Mouse (Mus musculus) neural tube, embryonic 11.5 days (tissue): ENCODE measurements at regions not wholly inside any gene's neighbourhood (a gene's known extent, or its start where the extent isn't known, plus 50 kb on each side); places are given as distances from the start of the nearest gene placed in this dataset.

Source experiments
- ATAC-seq: fragments of 200-750 bp; cut with Nextera tagmentation; 2 replicates; pipeline ENCODE4 v1.8.0; 2017; ENCODE audit warnings: moderate number of reproducible peaks, mild to moderate bottlenecking, moderate TSS enrichment, moderate library complexity; ENCODE audit not compliant: insufficient read depth, low FRiP score, low TSS enrichment
- DNase-seq: peaks from one replicate; pipeline ENCODE4 v3.0.0-alpha.2; 2015; ENCODE audit warnings: low spot score
- H3K27ac ChIP-seq: fragments of 300-500 bp; sonication (generic); 2 replicates; pipeline ENCODE4 v1.5.1; 2014; ENCODE audit warnings: low read depth, mild to moderate bottlenecking, low read length
- H3K27me3 ChIP-seq: fragments of 300-500 bp; sonication (generic); 2 replicates; pipeline ENCODE4 v1.6.1; 2014; ENCODE audit warnings: mild to moderate bottlenecking, low read length, mixed read lengths; ENCODE audit not compliant: control insufficient read depth, insufficient read depth
- H3K36me3 ChIP-seq: fragments of 300-500 bp; sonication (generic); 2 replicates; pipeline ENCODE4 v1.6.1; 2014; ENCODE audit warnings: mild to moderate bottlenecking, low read length, moderate library complexity, mixed read lengths; ENCODE audit not compliant: control insufficient read depth, insufficient read depth
- H3K4me1 ChIP-seq: fragments of 300-500 bp; sonication (generic); 2 replicates; pipeline ENCODE4 v1.6.1; 2014; ENCODE audit warnings: low read length, mixed read lengths; ENCODE audit not compliant: control insufficient read depth, insufficient read depth
- H3K4me2 ChIP-seq: fragments of 300-500 bp; sonication (generic); 2 replicates; pipeline ENCODE4 v1.6.1; 2014; ENCODE audit warnings: low read depth, mild to moderate bottlenecking, moderate library complexity
- H3K4me3 ChIP-seq: fragments of 300-500 bp; sonication (generic); 2 replicates; pipeline ENCODE4 v1.5.1; 2014; ENCODE audit warnings: low read depth, low read length
- H3K9ac ChIP-seq: fragments of 300-500 bp; sonication (generic); 2 replicates; pipeline ENCODE4 v1.6.1; 2014; ENCODE audit warnings: mild to moderate bottlenecking, low read length
- H3K9me3 ChIP-seq: fragments of 300-500 bp; sonication (generic); 2 replicates; pipeline ENCODE4 v1.6.1; 2016; ENCODE audit warnings: low read length; ENCODE audit not compliant: control insufficient read depth
- WGBS: fragments of 180-500 bp; shearing (Covaris S2); extraction: QIAGEN DNeasy Blood & Tissue Kit; methylation state at CpG from one replicate; pipeline ENCODE4 v1.1.7; 2014; 5-methylcytosine and 5-hydroxymethylcytosine counted together

DNA sequence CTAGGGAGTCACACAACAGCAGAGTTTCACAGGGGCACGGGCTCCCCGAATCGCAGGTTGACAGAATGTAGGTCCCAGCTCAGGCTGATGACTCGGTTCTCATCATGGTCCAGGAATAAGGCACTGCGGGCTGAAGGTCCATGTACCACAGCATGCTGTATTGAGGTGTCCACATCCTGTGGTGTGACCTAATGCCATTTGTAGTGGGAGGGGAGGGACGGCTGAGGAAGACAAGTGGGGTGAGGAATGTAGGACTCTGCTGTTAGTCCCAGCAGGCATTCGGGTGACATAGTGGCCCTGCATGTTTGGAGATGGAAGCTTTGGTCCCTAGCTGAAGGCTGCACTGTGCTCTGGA is 84.5 kb upstream of the Zc3h12a start:
- no peak for DNase-seq
- H3K9ac ChIP-seq = no peak overlapping the region
- no peaks in the 10 kb centered on the region for H3K36me3 ChIP-seq
- WGBS = 39% methylated on average over 7 of the region's 7 CpGs
- H3K27ac ChIP-seq = no peak overlapping the region
- H3K9me3 ChIP-seq = peaks cover 6% of the 10 kb centered on the region; the same call in 1 of the 2 replicates
- H3K4me2 ChIP-seq = no peak overlapping the region
- no peak for ATAC-seq
- no peaks in the 10 kb centered on the region for H3K27me3 ChIP-seq
- H3K4me1 ChIP-seq = no peaks in the 10 kb centered on the region
- no peak overlapping the region for H3K4me3 ChIP-seq

DNA sequence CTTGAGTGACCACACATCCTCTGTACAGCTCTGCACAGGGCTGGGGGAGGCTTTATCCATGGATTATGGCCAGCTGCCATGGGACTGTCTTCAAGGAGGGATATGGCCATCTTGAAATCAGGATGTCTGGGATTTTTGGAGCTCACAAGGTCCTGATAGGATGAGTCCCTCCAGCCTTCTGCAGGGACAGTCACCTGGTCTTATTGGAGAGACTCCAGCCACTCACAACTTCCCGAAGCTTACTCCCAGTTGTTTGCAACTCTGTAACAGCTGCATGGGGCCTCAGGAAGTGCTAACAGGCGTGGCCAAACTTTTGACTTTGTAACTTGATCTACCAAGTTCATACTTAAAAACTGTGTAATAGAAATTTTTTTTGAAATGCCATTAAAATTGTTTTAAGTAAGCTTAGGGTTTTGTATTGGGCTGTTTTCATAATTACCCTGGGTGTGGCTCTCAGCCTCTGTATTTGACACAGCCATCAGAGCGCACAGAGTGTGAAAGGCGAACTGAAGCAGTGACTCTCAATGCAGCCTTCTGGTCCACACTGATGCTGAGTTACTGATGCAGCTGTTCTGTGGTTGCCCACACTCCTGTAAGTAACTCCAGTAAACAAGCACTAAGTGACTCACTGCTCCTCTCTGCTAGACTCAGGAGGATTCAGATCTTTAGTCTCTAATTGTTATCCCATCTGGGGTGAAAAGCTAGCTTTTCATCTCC is 84.0 kb upstream of the Zc3h12a start:
- Histone ChIP-seq H3K4me3 (no peak overlapping the region), H3K9me3 (peaks cover 6% of the 10 kb centered on the region; the same call in 1 of the 2 replicates), H3K9ac (no peak overlapping the region), H3K27me3 (no peaks in the 10 kb centered on the region), H3K4me2 (no peak overlapping the region), H3K36me3 (no peaks in the 10 kb centered on the region), H3K4me1 (no peaks in the 10 kb centered on the region), H3K27ac (no peak overlapping the region)
- ATAC-seq (no peak), DNase-seq (no peak)
- WGBS = 43% methylated on average over 4 of the region's 4 CpGs

DNA sequence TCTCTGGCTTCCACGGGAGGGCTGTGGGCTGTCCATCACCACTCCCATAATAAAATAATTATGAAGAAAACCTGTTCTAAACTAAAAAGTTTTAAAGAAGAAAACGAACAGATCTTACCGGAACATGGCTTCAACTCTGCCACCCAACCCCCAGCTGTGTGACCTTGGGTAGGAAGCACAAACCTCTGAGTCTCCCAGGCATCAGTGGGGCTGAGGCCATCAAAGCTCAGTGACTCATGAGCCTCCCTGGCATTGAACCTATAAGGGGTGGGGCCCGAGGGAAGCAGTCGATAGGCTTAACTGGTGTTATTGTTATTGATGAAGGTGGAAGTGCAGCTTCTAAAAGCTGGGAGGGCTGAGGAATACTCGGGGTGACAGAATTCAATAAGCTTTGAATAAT is 83.1 kb upstream of the Zc3h12a start:
- DNase-seq = no peak
- no peaks in the 10 kb centered on the region for H3K36me3 ChIP-seq
- no peak for ATAC-seq
- H3K9ac ChIP-seq = no peak overlapping the region
- H3K27ac ChIP-seq = no peak overlapping the region
- WGBS = 90% methylated on average over 6 of the region's 6 CpGs
- no peak overlapping the region for H3K4me2 ChIP-seq
- H3K4me3 ChIP-seq = no peak overlapping the region
- no peaks in the 10 kb centered on the region for H3K27me3 ChIP-seq
- H3K4me1 ChIP-seq = no peaks in the 10 kb centered on the region
- H3K9me3 ChIP-seq = peaks cover 3% of the 10 kb centered on the region; the same call in 1 of the 2 replicates

DNA sequence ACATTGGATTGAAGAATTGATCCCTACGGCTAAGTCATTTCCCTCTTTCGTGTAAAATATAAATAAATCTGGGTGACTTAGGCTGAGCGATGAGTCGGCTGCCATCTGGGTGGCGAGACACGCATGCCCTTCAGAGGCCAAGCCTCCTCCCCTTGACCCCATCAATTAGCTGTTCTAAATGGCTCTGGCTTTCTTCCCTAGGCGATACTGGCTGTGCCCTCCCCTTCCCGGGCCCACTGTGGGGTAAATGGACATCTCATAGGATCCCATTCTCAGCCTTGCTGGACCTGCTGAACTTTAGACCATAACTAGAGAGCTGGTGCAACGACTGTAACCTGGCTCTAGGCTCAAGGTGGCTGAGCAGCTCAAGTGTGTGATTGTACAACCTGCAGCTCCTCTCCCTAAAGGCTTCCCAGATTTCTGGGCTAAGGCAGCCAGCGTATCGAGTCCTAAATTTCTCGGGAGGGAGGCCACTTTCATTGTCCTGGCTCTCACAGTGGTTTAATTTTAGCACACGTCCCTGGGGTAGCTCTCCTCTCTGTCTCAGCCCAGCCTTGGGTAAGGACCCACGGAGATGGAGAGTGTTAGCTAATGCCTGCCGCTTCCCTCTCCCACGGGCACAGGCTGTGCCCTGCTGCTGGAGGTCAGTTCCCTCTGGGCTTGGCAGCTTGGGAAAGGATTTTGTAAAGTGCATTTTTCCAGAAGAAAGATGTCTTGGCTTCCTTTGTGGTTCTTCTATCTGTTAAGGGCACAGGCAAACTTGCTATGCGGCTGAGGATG is 80.7 kb upstream of the Zc3h12a start:
- Histone ChIP-seq H3K36me3 (no peaks in the 10 kb centered on the region), H3K27ac (no peak overlapping the region), H3K4me3 (no peak overlapping the region), H3K4me2 (no peak overlapping the region), H3K9ac (no peak overlapping the region), H3K4me1 (no peaks in the 10 kb centered on the region), H3K9me3 (no peaks in the 10 kb centered on the region), H3K27me3 (no peaks in the 10 kb centered on the region)
- ATAC-seq (no peak), DNase-seq (no peak)
- 56% methylated on average over 17 of the region's 17 CpGs for WGBS

DNA sequence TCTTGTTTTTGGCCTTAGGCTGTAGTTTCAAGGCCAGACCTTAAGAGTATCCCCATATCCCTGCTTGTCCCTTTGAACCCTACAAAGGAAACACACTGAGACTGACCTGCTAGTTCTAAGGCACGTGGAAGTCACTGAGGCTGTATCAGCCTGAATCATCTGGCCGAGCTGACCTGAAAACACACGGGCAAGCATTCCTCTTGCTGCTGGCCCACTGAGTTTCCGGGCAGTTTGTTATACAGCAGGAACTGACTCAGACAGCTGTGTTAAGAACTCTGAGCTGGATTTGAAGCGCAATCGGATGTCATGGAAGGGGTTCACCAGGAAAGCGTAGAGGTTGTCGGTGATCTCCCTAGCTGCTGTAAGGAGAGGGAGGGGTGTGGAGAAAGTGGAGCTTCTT is 75.9 kb upstream of the Zc3h12a start:
- no peak overlapping the region for H3K27ac ChIP-seq
- 80% methylated on average over 8 of the region's 8 CpGs for WGBS

DNA sequence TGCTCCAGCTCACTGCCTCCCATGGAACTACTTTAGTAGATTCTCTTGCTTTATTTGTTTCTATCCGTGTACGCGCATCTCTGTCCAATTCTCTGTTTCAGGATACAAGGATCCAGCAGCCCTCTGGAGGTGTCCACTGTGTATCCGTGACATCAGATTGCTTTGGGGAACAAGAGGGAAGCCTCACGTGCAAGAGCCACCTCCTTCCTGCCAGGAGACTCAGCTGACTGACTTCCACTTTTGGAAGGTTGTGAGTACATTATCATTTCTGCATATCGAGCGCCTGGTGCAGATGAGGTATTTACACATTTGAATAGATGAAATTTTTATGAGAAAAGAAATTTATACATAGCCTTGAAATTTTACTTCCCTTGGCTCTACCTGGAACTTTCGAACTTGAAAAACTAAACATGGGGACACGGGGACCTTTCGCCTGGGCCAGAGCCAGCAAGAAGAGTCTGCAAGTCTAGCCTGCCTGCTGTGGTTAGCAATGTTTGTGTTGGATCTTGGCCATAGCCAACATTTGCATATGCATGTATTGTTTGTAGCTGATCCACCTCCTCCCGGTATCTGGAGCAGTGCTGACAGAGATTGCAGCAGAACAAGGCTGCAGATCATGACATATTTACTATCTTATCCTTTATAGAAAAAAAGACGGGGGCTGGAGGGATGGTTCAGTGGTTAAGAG is 74.1 kb upstream of the Zc3h12a start:
- Histone ChIP-seq H3K27ac (no peak overlapping the region), H3K4me3 (no peak overlapping the region), H3K9ac (no peak overlapping the region), H3K36me3 (no peaks in the 10 kb centered on the region), H3K27me3 (no peaks in the 10 kb centered on the region), H3K4me2 (no peak overlapping the region), H3K9me3 (no peaks in the 10 kb centered on the region), H3K4me1 (no peaks in the 10 kb centered on the region)
- DNase-seq (no peak), ATAC-seq (no peak)
- 87% methylated on average over 12 of the region's 12 CpGs for WGBS

More for the DNA sequence above, 75.9 kb upstream of the Zc3h12a start:
- Histone ChIP-seq H3K9me3 (no peaks in the 10 kb centered on the region), H3K36me3 (no peaks in the 10 kb centered on the region), H3K4me3 (no peak overlapping the region), H3K4me2 (no peak overlapping the region), H3K27me3 (no peaks in the 10 kb centered on the region), H3K9ac (no peak overlapping the region), H3K4me1 (no peaks in the 10 kb centered on the region)
- ATAC-seq (no peak), DNase-seq (no peak)

DNA sequence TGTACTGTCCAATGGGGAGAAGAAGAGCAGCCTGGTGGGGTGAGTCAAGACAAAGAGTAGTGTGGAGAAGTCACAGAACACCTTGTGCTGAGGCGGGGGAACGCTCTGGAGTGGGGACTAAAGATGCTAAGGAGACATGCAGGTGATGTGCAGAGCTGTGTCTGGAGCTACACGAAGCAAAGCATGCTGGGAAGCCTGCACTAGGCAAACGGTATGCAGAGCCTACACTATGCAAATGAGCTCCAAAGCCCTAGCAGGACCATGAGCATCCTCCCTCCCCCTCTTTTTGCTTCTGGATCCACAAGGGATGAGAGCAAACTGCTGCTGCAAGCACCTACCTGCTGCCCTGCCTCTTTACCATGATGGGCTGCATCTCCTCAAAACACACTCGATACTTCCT is 73.1 kb upstream of the Zc3h12a start:
- no peak for ATAC-seq

DNA sequence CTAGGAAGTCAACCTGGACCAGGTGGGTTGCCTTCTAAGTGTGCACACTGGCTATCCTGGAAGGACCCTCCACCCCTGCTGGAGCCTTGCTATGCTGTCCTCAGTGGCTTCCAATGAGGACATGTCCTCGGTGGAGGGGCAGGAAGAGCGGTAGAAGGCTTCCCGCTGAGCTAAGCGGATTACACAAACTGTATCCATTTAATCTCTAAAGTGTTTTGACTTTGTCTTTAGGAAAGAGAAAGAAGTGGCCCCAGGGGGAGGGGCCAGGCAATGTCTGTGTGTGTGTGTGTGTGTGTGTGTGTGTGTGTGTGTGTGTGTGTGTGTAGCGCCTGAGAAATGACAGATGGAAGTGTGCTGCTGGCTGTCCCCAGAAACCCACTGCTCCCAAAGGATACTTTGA is 71.6 kb upstream of the Zc3h12a start:
- no peaks in the 10 kb centered on the region; the same call in 1 of the 2 replicates for H3K27me3 ChIP-seq
- H3K36me3 ChIP-seq = no peaks in the 10 kb centered on the region
- H3K9ac ChIP-seq = no peak overlapping the region
- H3K4me1 ChIP-seq = peaks cover 10% of the 10 kb centered on the region
- no peak overlapping the region for H3K27ac ChIP-seq
- no peaks in the 10 kb centered on the region for H3K9me3 ChIP-seq
- H3K4me3 ChIP-seq = no peak overlapping the region
- H3K4me2 ChIP-seq = no peak overlapping the region
- 73% methylated on average over 5 of the region's 5 CpGs for WGBS
- DNase-seq = no peak
- no peak for ATAC-seq

More for the DNA sequence above, 73.1 kb upstream of the Zc3h12a start:
- 68% methylated on average over 5 of the region's 5 CpGs for WGBS
- H3K4me2 ChIP-seq = no peak overlapping the region
- H3K9ac ChIP-seq = no peak overlapping the region
- H3K4me3 ChIP-seq = no peak overlapping the region
- no peak for DNase-seq
- no peak overlapping the region for H3K27ac ChIP-seq
- H3K27me3 ChIP-seq = no peaks in the 10 kb centered on the region; the same call in 1 of the 2 replicates
- H3K4me1 ChIP-seq = no peaks in the 10 kb centered on the region
- no peaks in the 10 kb centered on the region for H3K9me3 ChIP-seq
- no peaks in the 10 kb centered on the region for H3K36me3 ChIP-seq
